23 mouse cellular contexts compared by ENCODE assay signal in genomic region chr5:125036483-125036882, GRCm38 (mm10). TPM values are rescaled to one million over a fixed set of nuclear protein-coding genes. Genes with fewer than 3 reads are reported as not detected.
"Had no signal": no experiment of that assay in that cellular context is flagged by ENCODE, and none has a peak within 500 bp of the region (broad histone marks: within the 10 kb centered on the region; RNA-seq: fewer than 3 reads in every experiment).

No protein-coding gene starts in this region.

- H3K4me2 ChIP-seq: limb, embryonic 12.5 days; limb, embryonic 15.5 days; midbrain, embryonic 13.5 days; neural tube, embryonic 13.5 days had no signal

- DNase-seq: kidney, adult 2 months; kidney, postnatal 25 days; left cerebral cortex, postnatal 4 days; lung, adult 2 months; lung, postnatal 14 days; lung, postnatal 4 days; retina, postnatal 1 day; right cerebral cortex, postnatal 25 days; spleen, adult 18-20 months; thymus, adult 18-20 months; thymus, postnatal 36 days had no signal

- H3K9ac ChIP-seq: limb, embryonic 12.5 days; limb, embryonic 15.5 days; midbrain, embryonic 13.5 days; neural tube, embryonic 13.5 days had no signal

- H3K4me3 ChIP-seq: limb, embryonic 12.5 days; limb, embryonic 15.5 days; midbrain, embryonic 10.5 days; midbrain, embryonic 13.5 days; myocyte; neural tube, embryonic 13.5 days had no signal

- H3K27ac ChIP-seq: kidney, postnatal 0 days; limb, embryonic 12.5 days; limb, embryonic 15.5 days; midbrain, embryonic 10.5 days; midbrain, embryonic 13.5 days; neural tube, embryonic 13.5 days had no signal

- ATAC-seq: intestine, postnatal 0 days; midbrain, embryonic 13.5 days; midbrain, embryonic 16.5 days had no signal

- H3K27me3 ChIP-seq: limb, embryonic 12.5 days; limb, embryonic 15.5 days; midbrain, embryonic 13.5 days; neural tube, embryonic 13.5 days had no signal

- H3K9me3 ChIP-seq: limb, embryonic 12.5 days; limb, embryonic 15.5 days; midbrain, embryonic 10.5 days; midbrain, embryonic 13.5 days; neural tube, embryonic 13.5 days had no signal

RNA-seq across cellular contexts. Expression of gene Rflna, which starts 33.5 kb away (rescaled TPM):
- total RNA-seq: megakaryocyte, adult 5-6 weeks; monocyte, adult 5-6 weeks; neutrophil, adult 5-6 weeks had no signal
